ENCODE assay signal across 8 mouse cellular contexts in genomic region chr9:44361190-44361917, GRCm38 (mm10). TPM values are rescaled to one million over a fixed set of nuclear protein-coding genes. Genes with fewer than 3 reads are reported as not detected.
DNase-seq lines count a peak whose midpoint lies in the region; ATAC-seq lines count a peak whose summit lies in the region.

Gene Vps11, minus strand, starts transcription at chr9:44361670.

- H3K9ac ChIP-seq in heart, embryonic 14.5 days (ENCODE audit: low read length), result peak within 1 kb of the TSS; percentile 78
- peak within 1 kb of the TSS; percentile 89 for H3K9ac ChIP-seq in liver, embryonic 13.5 days
- peak within 1 kb of the TSS; percentile 80 for H3K9ac ChIP-seq in stomach, embryonic 16.5 days (ENCODE audit: low read length)

- peak within 1 kb of the TSS; percentile 63 to 77 for H3K4me3 ChIP-seq in heart, embryonic 14.5 days (ENCODE audit: control insufficient read depth in 1 of 2, insufficient read depth in 1 of 2, low read depth in 1 of 2, low read length in 2 of 2)
- peak within 1 kb of the TSS; percentile 87 for H3K4me3 ChIP-seq in liver, embryonic 13.5 days (replicated peaks)
- peak within 1 kb of the TSS; percentile 81 for H3K4me3 ChIP-seq in stomach, embryonic 16.5 days (replicated peaks; ENCODE audit: low read length)

- ATAC-seq in CD4-positive, CD25-positive, alpha-beta regulatory T cell, adult 4 months, result peak; percentile 90
- ATAC-seq in heart, embryonic 14.5 days (ENCODE audit: insufficient number of reproducible peaks, insufficient read depth, low FRiP score, low read depth), result peak; percentile 94
- ATAC-seq in liver, embryonic 13.5 days (ENCODE audit: low read depth), result peak; percentile 91
- peak; percentile 94 for ATAC-seq in stomach, embryonic 16.5 days (ENCODE audit: insufficient read depth, low FRiP score)

- H3K9me3 ChIP-seq in heart, embryonic 14.5 days (ENCODE audit: control insufficient read depth, low read length), result no peaks in the 10 kb centered on the region
- no peaks in the 10 kb centered on the region for H3K9me3 ChIP-seq in liver, embryonic 13.5 days (replicated peaks)
- H3K9me3 ChIP-seq in stomach, embryonic 16.5 days (replicated peaks; ENCODE audit: control insufficient read depth, low read length), result no peaks in the 10 kb centered on the region

- H3K4me2 ChIP-seq in heart, embryonic 14.5 days (ENCODE audit: low read length), result peak within 1 kb of the TSS; percentile 75
- peak within 1 kb of the TSS; percentile 84 for H3K4me2 ChIP-seq in liver, embryonic 13.5 days
- H3K4me2 ChIP-seq in stomach, embryonic 16.5 days (ENCODE audit: low read depth, low read length), result peak within 1 kb of the TSS; percentile 78

- no peaks in the 10 kb centered on the region for H3K27me3 ChIP-seq in heart, embryonic 14.5 days (ENCODE audit: control insufficient read depth, insufficient read depth, low read length)
- no peaks in the 10 kb centered on the region for H3K27me3 ChIP-seq in liver, embryonic 13.5 days
- no peaks in the 10 kb centered on the region for H3K27me3 ChIP-seq in stomach, embryonic 16.5 days (ENCODE audit: control insufficient read depth, insufficient read depth, low read length)

- WGBS in heart, embryonic 14.5 days, result under 1% methylated on average over 44 of the region's 44 CpGs
- under 1% methylated on average over 44 of the region's 44 CpGs for WGBS in liver, embryonic 13.5 days (ENCODE audit: insufficient replicate concordance)
- under 1% methylated on average over 44 of the region's 44 CpGs for WGBS in stomach, embryonic 16.5 days

- peak; percentile 94 for DNase-seq in c-Kit-negative CD71-positive TER-119-positive erythroid progenitor cells, embryonic 14.5 days (ENCODE audit: low read depth, low spot score)
- DNase-seq in fibroblast of lung, adult 2 months (ENCODE audit: low read depth), result peak; percentile 96
- DNase-seq in kidney, postnatal 14 days, result peak; percentile 97
- peak; percentile 92 for DNase-seq in liver, embryonic 13.5 days
- peak; percentile 98 for DNase-seq in neural tube, embryonic 10.5 days (ENCODE audit: extremely low spot score, low spot score)

- peak within 1 kb of the TSS; percentile 74 to 79 for H3K27ac ChIP-seq in heart, embryonic 14.5 days (replicated peaks in 1 of 2; ENCODE audit: control insufficient read depth in 1 of 2, insufficient read depth in 1 of 2, low read depth in 2 of 2, low read length in 2 of 2)
- H3K27ac ChIP-seq in liver, embryonic 13.5 days, result peak within 1 kb of the TSS; percentile 85
- peak within 1 kb of the TSS; percentile 72 for H3K27ac ChIP-seq in stomach, embryonic 16.5 days (ENCODE audit: low read length)

- peaks cover 0 to 6% of the 10 kb centered on the region in 2 experiments; a peak in 2 of 4 replicates for H3K4me1 ChIP-seq in heart, embryonic 14.5 days (ENCODE audit: control insufficient read depth in 2 of 2, insufficient read depth in 2 of 2, low read length in 2 of 2)
- H3K4me1 ChIP-seq in liver, embryonic 13.5 days (replicated peaks), result peaks cover 22% of the 10 kb centered on the region
- H3K4me1 ChIP-seq in stomach, embryonic 16.5 days (ENCODE audit: control insufficient read depth, insufficient read depth, low read length), result peaks cover 8% of the 10 kb centered on the region

- H3K36me3 ChIP-seq in heart, embryonic 14.5 days (ENCODE audit: control insufficient read depth, insufficient read depth, low read length), result peaks cover 33% of the 10 kb centered on the region
- H3K36me3 ChIP-seq in liver, embryonic 13.5 days, result peaks cover 31% of the 10 kb centered on the region
- H3K36me3 ChIP-seq in stomach, embryonic 16.5 days (ENCODE audit: control insufficient read depth, insufficient read depth, low read length), result peaks cover 22% of the 10 kb centered on the region

RNA-seq across cellular contexts. Expression of gene Vps11, which starts in this region (rescaled TPM):
- 10 to 100 TPM; 55.6 to 86.7 TPM for polyA plus RNA-seq in CD4-positive, CD25-positive, alpha-beta regulatory T cell, adult 4 months (2017; shearing (Covaris generic))
- 17.8 and 21.4 TPM in 2 replicates for polyA plus RNA-seq in heart, embryonic 14.5 days (2014; fragmentation: Nextera tagmentation; extraction: Ambion mirVana)
- polyA plus RNA-seq in liver, embryonic 13.5 days (2015; fragmentation: Nextera tagmentation; extraction: Ambion mirVana), result 14.8 and 15.3 TPM in 2 replicates
- 30.0 and 31.6 TPM in 2 replicates for polyA plus RNA-seq in stomach, embryonic 16.5 days (2015; fragmentation: Nextera tagmentation; extraction: Ambion mirVana)

Comparison
In these comparisons a context has a peak if more than half of its experiments do, and no peak if none do; other contexts are left out.
1. Peak in every context shown above with its lines: DNase-seq, ATAC-seq, H3K4me3 ChIP-seq and H3K27ac ChIP-seq.